Mouse (Mus musculus) hindbrain, postnatal 0 days (tissue): Measurements from ENCODE around the gene Pea15a. TPM values are rescaled to one million over a fixed set of nuclear protein-coding genes. Genes with fewer than 3 reads are reported as not detected.
"Not testable (repeated sequence)": the region's sequence is repeated elsewhere in the genome, so short reads cannot be mapped to it uniquely, and the experiment has no call there.

ENCODE experiments used
- ATAC-seq: fragments of 200-750 bp; cut with Nextera tagmentation; 2 replicates; pipeline ENCODE4 v1.8.0; 2017; ENCODE audit warnings: mild to moderate bottlenecking, moderate TSS enrichment, moderate library complexity
- DNase-seq: peaks from one replicate; pipeline ENCODE4 v3.0.0-alpha.2; 2015; ENCODE audit warnings: low spot score
- H3K27ac ChIP-seq: fragments of 300-500 bp; sonication (generic); 2 replicates; pipeline ENCODE4 v1.5.1; 2014; ENCODE audit warnings: mild to moderate bottlenecking
- H3K27me3 ChIP-seq: fragments of 300-500 bp; sonication (generic); 2 replicates; pipeline ENCODE4 v1.6.1; 2014; ENCODE audit warnings: low read length, mixed read lengths; ENCODE audit not compliant: insufficient read depth
- H3K36me3 ChIP-seq: fragments of 300-500 bp; sonication (generic); 2 replicates; pipeline ENCODE4 v1.6.1; 2014; ENCODE audit warnings: low read length, mixed read lengths; ENCODE audit not compliant: insufficient read depth
- H3K4me1 ChIP-seq: fragments of 300-500 bp; sonication (generic); 2 replicates; pipeline ENCODE4 v1.6.1; 2014; ENCODE audit warnings: antibody characterized with exemption, low read length, mixed read lengths; ENCODE audit not compliant: insufficient read depth
- H3K4me2 ChIP-seq: fragments of 300-500 bp; sonication (generic); 2 replicates; pipeline ENCODE4 v1.6.1; 2014; ENCODE audit warnings: low read depth, mild to moderate bottlenecking, low read length, moderate library complexity, mixed read lengths
- H3K4me3 ChIP-seq: fragments of 300-500 bp; sonication (generic); 2 replicates; pipeline ENCODE4 v1.5.1; 2014; ENCODE audit warnings: low read length
- H3K9ac ChIP-seq: fragments of 300-500 bp; sonication (generic); replicated peaks from 2 replicates; pipeline ENCODE4 v1.6.1; 2014; ENCODE audit warnings: mild to moderate bottlenecking, low read length, moderate library complexity, mixed read lengths
- H3K9me3 ChIP-seq: fragments of 300-500 bp; sonication (generic); 2 replicates; pipeline ENCODE4 v1.6.1; 2016; ENCODE audit warnings: low read length, mixed read lengths
- CTCF ChIP-seq: IDR thresholded peaks from 2 replicates; pipeline ENCODE4 v1.5.1; 2016; ENCODE audit warnings: antibody characterized with exemption, control low read depth, low read depth
- WGBS: fragments of 180-500 bp; shearing (Covaris S2); extraction: QIAGEN DNeasy Blood & Tissue Kit; methylation state at CpG from one replicate; pipeline ENCODE4 v1.1.7; 2014; 5-methylcytosine and 5-hydroxymethylcytosine counted together
- polyA plus RNA-seq: library from polyadenylated mRNA; unstranded; fragments of >200 nt; fragmentation: Nextera tagmentation; extraction: Ambion mirVana; gene quantifications from 2 replicates; pipeline ENCODE4 v1.2.1, GENCODE M21; 2015
- total RNA-seq: library from RNA; depleted of rRNA; stranded (reverse); fragments of >200 nt; gene quantifications from 2 replicates; pipeline ENCODE4 v1.2.3, GENCODE M21; 2014; rRNA removed

The Pea15a gene
- 289 and 309 TPM in 2 replicates for total RNA-seq
- 503 and 511 TPM in 2 replicates for polyA plus RNA-seq

GRCm38 (mm10) chr1:172206141-172206917 lies at the start of gene Pea15a:
Gene Pea15a (minus strand): TSS chr1:172206804.
- under 1% methylated on average over 38 of the region's 40 CpGs for WGBS
- ATAC-seq = peak; percentile 75

GRCm38 (mm10) chr1:172247679-172248078 lies 41.1 kb upstream of the Pea15a start:
- DNase-seq (peak; percentile 62), ATAC-seq (peak; percentile 79)
- Histone ChIP-seq H3K27me3 (no peaks in the 10 kb centered on the region), H3K9me3 (no peaks in the 10 kb centered on the region), H3K9ac (no peak overlapping the region), H3K27ac (no peak overlapping the region), H3K4me2 (no peak overlapping the region), H3K36me3 (no peaks in the 10 kb centered on the region), H3K4me3 (no peak overlapping the region), H3K4me1 (no peaks in the 10 kb centered on the region)
- WGBS = 34% methylated on average over 2 of the region's 2 CpGs
- TF ChIP-seq CTCF = peak; percentile 70

More at GRCm38 (mm10) chr1:172206141-172206917, at the start of gene Pea15a:
- peak within 1 kb of the TSS; percentile 77 for H3K4me3 ChIP-seq
- TF ChIP-seq CTCF = no peak
- peak within 1 kb of the TSS; percentile 95 for H3K4me2 ChIP-seq
- no peaks in the 10 kb centered on the region for H3K9me3 ChIP-seq
- peak within 1 kb of the TSS; percentile 98 for H3K27ac ChIP-seq
- DNase-seq = peak; percentile 87
- peaks cover 49% of the 10 kb centered on the region for H3K4me1 ChIP-seq
- H3K9ac ChIP-seq = peak within 1 kb of the TSS; percentile 95
- H3K36me3 ChIP-seq = no peaks in the 10 kb centered on the region
- no peaks in the 10 kb centered on the region for H3K27me3 ChIP-seq

GRCm38 (mm10) chr1:172247216-172247615 lies 40.6 kb upstream of the Pea15a start:
- Histone ChIP-seq H3K9ac (no peak overlapping the region), H3K4me3 (no peak overlapping the region), H3K36me3 (no peaks in the 10 kb centered on the region), H3K4me2 (no peak overlapping the region), H3K27me3 (no peaks in the 10 kb centered on the region), H3K9me3 (no peaks in the 10 kb centered on the region), H3K27ac (no peak overlapping the region), H3K4me1 (no peaks in the 10 kb centered on the region)
- ATAC-seq (peak; percentile 13; the same call in 1 of the 2 replicates), DNase-seq (no peak)
- WGBS = 59% methylated on average over 4 of the region's 4 CpGs
- TF ChIP-seq CTCF = no peak

GRCm38 (mm10) chr1:172244645-172245044 lies 38.0 kb upstream of the Pea15a start:
- DNase-seq, H3K9me3 ChIP-seq, ATAC-seq, H3K27ac ChIP-seq, H3K4me3 ChIP-seq, H3K27me3 ChIP-seq, H3K9ac ChIP-seq, H3K36me3 ChIP-seq, H3K4me1 ChIP-seq: not testable (repeated sequence)
- H3K4me2 ChIP-seq = 0 out of 2 replicates have a peak overlapping the region, but pooled peaks have one; percentile 10
- WGBS = 54% methylated on average over 23 of the region's 23 CpGs

- no peaks in the 10 kb centered on the region for H3K36me3 ChIP-seq
- ATAC-seq (no peak), DNase-seq (peak; percentile 30)
- no peak overlapping the region for H3K27ac ChIP-seq
- H3K4me2 ChIP-seq = no peak overlapping the region
- H3K9ac ChIP-seq = no peak overlapping the region
- TF ChIP-seq CTCF = peak; percentile 36
- WGBS = 29% methylated on average over 16 of the region's 16 CpGs
- no peaks in the 10 kb centered on the region for H3K27me3 ChIP-seq
- peaks cover 4% of the 10 kb centered on the region for H3K4me1 ChIP-seq
- H3K4me3 ChIP-seq = no peak overlapping the region
- no peaks in the 10 kb centered on the region for H3K9me3 ChIP-seq
Measured at GRCm38 (mm10) chr1:172243547-172244205, 37.1 kb upstream of the Pea15a start.

GRCm38 (mm10) chr1:172242401-172242800 lies 35.8 kb upstream of the Pea15a start:
- no peaks in the 10 kb centered on the region for H3K27me3 ChIP-seq
- peak overlapping the region; percentile 16; the same call in 1 of the 2 replicates for H3K27ac ChIP-seq
- WGBS = 6% methylated on average over 2 of the region's 2 CpGs
- H3K36me3 ChIP-seq = no peaks in the 10 kb centered on the region
- no peak overlapping the region for H3K9ac ChIP-seq
- peaks cover 4% of the 10 kb centered on the region for H3K4me1 ChIP-seq
- no peak overlapping the region for H3K4me2 ChIP-seq
- H3K4me3 ChIP-seq = no peak overlapping the region
- peak; percentile 85 for ATAC-seq
- H3K9me3 ChIP-seq = no peaks in the 10 kb centered on the region
- DNase-seq = peak; percentile 53
- no peak for TF ChIP-seq CTCF
